ENCODE assay signal across 12 mouse cellular contexts in genomic region chr10:111721068-111721467, GRCm38 (mm10).
DNase-seq lines count a peak whose midpoint lies in the region; ATAC-seq and TF ChIP-seq lines count a peak whose summit lies in the region.
"Had no signal": no experiment of that assay in that cellular context is flagged by ENCODE, and none has a peak within 500 bp of the region (broad histone marks: within the 10 kb centered on the region; RNA-seq: fewer than 3 reads in every experiment).

No protein-coding gene starts in this region.

- peak; percentile 85 to 93 for ATAC-seq in hematopoietic stem cell, adult 5-6 weeks (replicated peaks in 1 of 2; ENCODE audit: insufficient read depth in 1 of 2, low FRiP score in 2 of 2, low TSS enrichment in 1 of 2, low read depth in 1 of 2, poor library complexity in 2 of 2, severe bottlenecking in 2 of 2)
- ATAC-seq: activated CD4-positive, CD25-positive, alpha-beta regulatory T cell, adult 4 months; intestine, postnatal 0 days had no signal

- no peak for TF ChIP-seq CTCF in kidney, adult 2 months (conservative IDR thresholded peaks at IDR 0.05; ENCODE audit: insufficient read depth, insufficient read length, low read depth, low read length)

- H3K36me3 ChIP-seq in kidney, adult 2 months (ENCODE audit: control insufficient read depth, insufficient read depth, low read length), result no peaks in the 10 kb centered on the region
- H3K36me3 ChIP-seq: midbrain, embryonic 12.5 days had no signal

- no peak for TF ChIP-seq POLR2A in kidney, adult 2 months (IDR thresholded peaks at IDR 0.05; ENCODE audit: low read depth, low read length)

- no peak overlapping the region for H3K4me3 ChIP-seq in kidney, adult 2 months (ENCODE audit: insufficient read depth, low read depth, low read length)
- H3K4me3 ChIP-seq: midbrain, embryonic 12.5 days had no signal

- H3K4me1 ChIP-seq in kidney, adult 2 months (ENCODE audit: control insufficient read depth, insufficient read depth, low read length), result no peaks in the 10 kb centered on the region
- H3K4me1 ChIP-seq: midbrain, embryonic 12.5 days had no signal

- WGBS in kidney, adult 2 months, result 63% methylated on average over 5 of the region's 5 CpGs

- DNase-seq in kidney, adult 2 months, result peak; percentile 3
- DNase-seq in kidney, postnatal 14 days, result no peak
- DNase-seq in brain, adult 2 months (ENCODE audit: low read depth, low spot score), result peak; percentile 48
- peak; percentile 72 for DNase-seq in heart, adult 8-10 months (ENCODE audit: low spot score)
- DNase-seq in B cell, adult 2 months, result no peak
- DNase-seq in right cerebral cortex, postnatal 25 days, result no peak
- DNase-seq: liver; right cerebral cortex, postnatal 14 days had no signal

- H3K27me3 ChIP-seq in kidney, adult 2 months (replicated peaks; ENCODE audit: control insufficient read depth, insufficient read depth, low read length), result no peaks in the 10 kb centered on the region
- H3K27me3 ChIP-seq: midbrain, embryonic 12.5 days had no signal

- no peak overlapping the region for H3K27ac ChIP-seq in kidney, adult 2 months (ENCODE audit: insufficient read depth, low read depth, low read length)
- H3K27ac ChIP-seq: midbrain, embryonic 12.5 days had no signal

Comparison
In these comparisons a context has a peak if more than half of its experiments do, and no peak if none do; other contexts are left out.
1. DNase-seq: peak in kidney, adult 2 months (single experiment), brain, adult 2 months (single experiment) and heart, adult 8-10 months (single experiment); none in kidney, postnatal 14 days (single experiment), B cell, adult 2 months (0 of 2) and right cerebral cortex, postnatal 25 days (single experiment).